Mouse (Mus musculus) urinary bladder, postnatal 14 days (tissue): ENCODE results near the gene Gipc3.
A peak's percentile ranks its signal among the peaks of the same experiment; 100 is the strongest.

Experiments used
- DNase-seq: peaks from one replicate; pipeline ENCODE4 v3.0.0; 2021; ENCODE audit warnings: low spot score

The Gipc3 gene

DNA sequence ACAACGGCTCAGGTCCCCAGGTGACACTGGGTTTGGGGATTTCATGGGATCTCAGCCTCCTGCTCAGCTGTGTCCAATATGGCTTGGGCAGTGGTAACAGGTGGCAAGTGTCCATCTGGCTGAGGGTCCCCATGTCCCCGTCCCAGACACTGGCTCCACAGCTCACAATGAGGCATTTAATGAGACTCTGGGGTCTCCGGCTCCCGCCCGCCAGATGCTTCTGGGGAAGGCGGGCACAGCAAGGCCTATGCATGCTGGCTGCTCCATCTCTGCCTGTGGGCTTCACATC is 24.1 kb upstream of the Gipc3 start:
- DNase-seq, result no peak

DNA sequence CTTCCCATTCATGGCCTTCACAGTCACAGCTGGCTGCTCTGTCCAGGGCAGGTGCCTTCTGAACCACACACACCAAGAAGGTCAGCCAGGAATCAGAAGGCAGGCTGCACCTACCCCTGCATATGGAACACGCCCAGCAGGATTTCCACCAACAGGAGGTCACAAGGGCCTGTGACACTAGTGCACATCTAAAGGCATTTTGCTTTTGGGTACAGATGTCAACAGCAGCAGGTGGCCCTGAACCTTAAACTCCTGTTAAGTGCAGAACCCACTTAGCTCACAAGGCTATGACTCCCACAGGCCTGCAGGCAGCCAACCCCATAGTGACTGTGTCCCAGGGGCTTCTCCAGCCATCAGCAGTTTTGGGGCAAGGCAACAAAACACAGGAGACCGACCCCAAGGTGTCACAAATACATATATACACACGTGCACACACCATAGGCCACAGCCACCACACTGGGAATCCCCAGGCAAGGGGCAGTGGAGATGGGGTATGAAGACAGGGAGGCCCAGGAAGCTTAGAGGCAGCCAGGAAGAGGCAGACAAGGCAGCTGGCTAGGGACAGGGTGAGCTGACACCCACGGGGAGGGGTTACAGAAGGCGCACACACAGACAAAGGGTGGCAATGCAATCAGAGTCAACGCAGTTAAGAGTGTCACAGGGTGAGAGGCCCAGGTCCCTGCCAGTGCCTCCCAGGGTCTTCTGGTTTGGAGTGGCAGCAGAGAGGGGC is 23.6 kb upstream of the Gipc3 start:
- DNase-seq, result no peak

DNA sequence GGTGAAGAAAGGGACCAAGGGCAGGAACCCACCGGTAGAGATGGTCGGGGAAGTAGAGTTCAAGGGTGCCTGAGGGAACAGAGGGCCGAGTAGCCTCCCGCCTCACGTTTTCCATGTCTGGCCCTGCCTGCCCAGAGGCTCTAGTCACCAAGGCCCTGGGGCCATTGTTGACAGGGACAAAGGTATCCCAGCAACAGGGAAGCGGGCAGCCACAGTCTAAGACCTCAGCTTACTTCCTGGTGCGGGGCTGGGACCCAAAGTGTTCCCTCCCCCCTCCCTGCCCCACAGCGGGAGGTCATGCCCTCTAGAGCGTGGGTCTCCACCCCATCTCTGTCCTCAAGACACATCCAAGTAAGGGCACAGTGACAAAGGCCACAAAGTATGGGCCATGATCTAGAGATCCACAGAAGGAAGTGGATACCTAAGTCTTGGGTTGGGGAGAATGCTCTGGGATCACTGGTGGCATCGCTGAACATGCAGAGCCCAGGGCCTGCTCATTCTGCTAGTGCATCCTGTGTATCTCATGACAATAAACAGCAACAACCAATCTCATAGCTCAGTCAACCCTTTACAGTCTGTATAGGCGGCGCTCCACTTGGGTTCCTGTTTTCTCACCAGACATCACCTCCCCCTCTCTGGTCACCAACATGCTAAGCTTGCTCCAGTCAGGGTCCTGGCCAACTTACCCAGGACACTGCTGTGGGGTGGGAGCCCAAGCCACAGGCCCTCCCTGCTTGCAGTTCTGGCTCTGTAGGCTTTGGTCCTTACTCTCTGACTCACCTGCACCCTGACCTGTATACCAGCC is 22.8 kb upstream of the Gipc3 start, which contains the start of gene 4930404N11Rik:
4930404N11Rik (minus strand) TSS at position 145 of the 805 bp plus-strand sequence.
- DNase-seq, result no peak

DNA sequence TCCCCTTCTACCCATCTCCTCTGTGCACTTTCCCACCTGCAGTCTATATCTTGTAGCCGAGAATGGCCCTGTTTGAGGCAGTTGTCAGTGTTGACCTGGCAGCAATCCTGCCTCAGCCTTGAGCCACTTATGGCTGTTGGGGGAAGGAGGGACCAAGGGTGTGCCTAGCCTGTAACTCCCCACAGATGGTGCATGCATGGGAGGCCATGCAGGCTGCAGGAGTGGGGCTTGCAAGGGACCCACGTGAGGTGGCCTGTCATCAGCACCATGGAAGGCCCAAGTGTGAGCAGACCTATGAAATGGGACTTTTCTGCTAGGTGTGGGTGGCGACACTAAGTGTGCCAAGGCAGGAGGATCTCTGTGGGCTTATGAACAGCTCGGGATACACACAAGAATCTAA is 22.0 kb upstream of the Gipc3 start:
- no peak for DNase-seq

DNA sequence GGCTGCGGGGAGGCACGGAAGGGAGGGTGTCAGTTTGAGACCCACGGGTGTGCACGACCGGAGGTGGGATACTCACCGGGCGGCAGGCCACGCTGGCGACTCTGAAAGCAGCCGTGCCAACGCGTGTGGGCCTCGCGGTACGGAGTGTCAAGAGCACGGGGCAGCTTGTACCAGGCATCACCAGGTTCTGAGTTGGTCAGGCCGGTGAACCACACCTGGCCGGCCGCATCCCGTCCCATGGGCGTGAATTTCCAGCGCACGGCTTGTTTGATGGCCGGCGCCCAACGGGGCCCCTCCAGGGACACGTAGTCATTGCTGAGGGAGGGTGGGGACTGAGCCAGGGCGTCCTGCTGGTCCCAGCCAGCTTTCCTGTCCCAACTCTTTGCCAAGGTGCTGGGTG is 21.6 kb upstream of the Gipc3 start:
- peak; percentile 56 for DNase-seq

DNA sequence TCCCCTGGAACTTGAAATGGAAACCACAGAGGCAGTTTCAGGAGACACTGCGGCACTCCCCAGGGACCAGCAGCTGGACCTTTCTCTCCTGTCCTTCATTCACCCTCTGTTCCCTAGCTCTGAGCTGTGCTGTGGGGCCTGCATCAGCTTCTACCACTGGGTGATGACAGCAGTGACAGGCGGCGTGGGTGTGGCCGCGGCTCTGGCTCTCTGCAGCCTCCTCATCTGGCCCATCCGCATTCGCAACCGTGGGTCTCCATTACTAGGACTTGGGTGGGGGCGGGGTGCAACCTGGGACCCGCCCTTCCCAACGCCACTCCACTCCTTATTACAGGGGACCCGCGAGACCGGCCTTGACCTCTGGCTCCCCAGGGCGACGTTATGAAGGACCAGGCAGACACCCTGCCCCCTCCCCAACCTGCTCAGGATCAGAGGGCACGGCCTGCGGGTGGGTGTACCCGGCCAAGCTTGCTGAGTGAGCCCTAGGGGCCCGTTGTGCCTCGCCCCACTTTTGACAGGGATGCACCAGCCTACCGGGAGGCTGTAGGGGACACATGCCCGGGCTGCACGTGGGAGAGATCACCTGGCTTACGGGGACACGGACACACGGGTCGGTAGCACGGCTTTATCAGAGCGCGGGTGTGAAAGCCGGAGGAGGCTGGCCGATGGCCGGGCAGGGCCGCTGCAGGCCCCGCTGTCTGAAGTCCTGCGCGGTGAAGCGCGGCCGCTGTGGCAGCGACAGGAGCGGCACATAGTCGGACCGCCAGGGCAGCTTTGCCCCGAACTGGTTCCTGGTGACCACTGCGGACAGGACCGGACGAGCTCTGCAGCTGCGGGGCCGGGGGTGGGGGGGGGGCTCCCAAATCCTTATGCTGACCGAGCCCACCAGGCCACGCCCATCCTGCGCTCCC is 20.6 kb upstream of the Gipc3 start:
- no peak for DNase-seq

DNA sequence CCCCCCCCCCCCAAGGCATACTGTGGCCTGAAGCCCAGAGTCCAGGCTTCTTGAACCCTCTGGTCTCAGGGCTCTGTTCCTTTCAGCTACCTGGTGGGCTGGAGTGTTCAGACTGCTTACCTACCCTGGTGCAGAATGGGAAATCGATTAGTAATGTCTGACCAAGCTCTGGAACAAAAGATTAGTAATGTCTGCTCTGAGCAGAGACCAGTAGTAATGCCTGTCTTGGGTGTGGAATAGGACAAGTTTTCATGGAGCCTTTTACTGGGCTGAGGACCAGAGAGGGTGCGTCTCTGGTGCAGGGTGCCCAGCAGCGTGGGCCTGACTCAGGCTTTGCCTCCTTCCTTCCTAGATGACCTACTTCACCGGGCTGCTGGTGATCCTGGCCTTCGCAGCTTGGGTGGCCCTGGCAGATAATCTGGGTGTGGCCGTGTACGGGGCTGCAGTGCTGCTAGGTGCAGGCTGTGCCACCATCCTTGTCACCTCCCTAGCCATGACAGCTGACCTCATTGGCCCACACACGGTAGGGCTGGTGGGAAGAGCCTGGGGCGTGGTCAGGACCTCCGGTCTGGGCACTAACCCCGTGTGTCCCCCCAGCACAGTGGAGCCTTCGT is 19.4 kb upstream of the Gipc3 start:
- DNase-seq, result no peak

DNA sequence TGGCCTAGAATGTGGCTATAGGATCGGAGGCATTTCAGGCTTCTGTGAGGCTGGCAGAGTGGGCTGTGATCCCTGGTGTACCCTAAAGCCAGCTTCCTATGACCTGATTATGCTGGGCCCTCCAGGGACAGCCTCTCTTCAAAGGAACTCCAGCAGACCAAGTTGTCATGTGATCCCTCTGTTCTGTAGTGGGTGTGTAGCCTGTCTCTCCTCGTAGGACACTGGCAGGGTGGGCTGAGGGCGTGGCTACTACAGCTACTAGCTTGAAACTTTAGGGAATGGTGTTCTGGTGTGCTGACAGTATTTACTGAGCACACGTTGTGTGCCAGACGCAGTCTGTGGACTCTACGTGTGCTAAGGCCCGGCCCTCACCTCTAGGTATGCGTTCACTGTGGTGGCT is 17.7 kb upstream of the Gipc3 start:
- no peak for DNase-seq

DNA sequence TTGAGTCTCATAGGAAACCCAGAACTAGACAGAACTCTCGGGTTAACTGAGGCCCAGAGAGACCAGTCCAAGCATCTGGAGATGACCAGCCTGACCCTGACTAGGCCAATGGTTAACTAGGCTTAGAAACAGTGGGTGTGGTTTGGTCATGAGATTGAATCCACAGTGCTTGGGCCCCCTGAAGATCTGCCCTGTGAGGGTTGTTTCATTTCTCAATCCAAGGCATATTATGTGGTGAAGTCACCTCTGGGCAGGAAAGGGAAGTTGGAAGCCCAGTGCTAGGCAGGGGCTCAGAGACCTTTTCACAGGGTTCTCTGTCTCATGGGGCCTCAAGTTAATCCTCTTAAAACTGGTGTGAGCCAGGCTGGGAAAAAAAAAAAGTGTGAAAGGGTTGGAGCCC is 15.8 kb upstream of the Gipc3 start:
- no peak for DNase-seq

DNA sequence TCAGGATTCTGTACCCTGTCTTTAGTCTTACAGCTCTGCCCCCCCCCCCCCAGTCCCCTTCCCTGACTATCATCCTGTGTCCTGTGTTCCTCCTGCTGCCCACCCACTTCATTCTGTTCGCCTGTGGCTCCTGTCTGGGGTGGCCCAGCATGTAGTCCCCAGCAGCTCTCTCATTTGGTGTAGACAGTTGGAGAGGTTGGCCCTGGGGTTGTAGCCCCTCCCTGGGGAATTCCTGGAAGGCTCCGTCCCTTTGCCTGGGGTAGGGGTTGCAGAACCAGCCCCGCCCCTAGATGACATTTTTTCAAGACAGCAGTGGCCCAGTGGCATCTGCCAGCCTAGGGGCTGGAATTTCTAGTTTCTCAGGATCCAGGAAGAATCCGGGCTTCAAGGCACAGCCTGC is 15.1 kb upstream of the Gipc3 start:
- no peak for DNase-seq

DNA sequence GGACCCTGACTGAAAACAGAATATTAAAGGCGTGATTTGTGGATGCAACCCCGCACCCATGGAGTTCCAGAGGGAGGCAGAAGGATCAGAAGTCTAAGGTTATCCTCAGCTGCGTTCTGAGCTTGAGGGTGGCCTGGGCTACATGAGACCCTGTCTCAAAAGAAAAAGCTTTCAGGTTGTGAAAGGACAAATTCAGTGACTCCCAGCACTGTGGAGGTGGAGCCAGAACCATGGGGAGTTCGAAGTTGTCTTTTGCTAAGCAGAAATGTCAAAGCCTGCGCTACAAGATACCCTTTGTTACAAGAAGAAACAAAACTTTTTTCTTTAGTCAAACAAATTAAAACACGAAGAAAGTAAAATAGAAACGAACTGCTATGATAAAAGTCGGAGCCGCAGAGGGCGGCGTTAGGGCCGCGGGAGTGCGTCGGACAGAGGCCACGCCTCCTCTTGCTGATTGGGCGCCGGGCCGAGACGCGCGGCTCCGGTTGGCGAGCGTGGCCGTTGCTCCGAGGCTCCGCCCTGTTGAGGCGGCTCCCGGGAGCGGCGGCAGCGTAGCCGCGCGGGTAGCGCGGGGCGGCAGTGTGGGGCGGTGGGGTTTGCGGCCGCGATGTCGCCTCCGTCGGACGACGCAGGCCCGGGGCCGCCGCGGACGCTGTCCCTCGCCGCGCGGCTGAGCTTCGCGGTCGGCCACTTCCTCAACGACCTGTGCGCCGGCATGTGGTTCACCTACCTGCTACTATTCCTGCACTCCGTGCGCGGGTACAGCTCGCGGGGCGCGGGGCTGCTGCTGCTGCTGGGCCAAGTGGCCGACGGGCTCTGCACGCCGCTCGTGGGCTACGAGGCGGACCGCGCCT is 14.2 kb upstream of the Gipc3 start, which contains the start of gene Mfsd12:
Mfsd12 (plus strand) TSS at position 501 of the 854 bp plus-strand sequence.
- DNase-seq, result peak; percentile 93

DNA sequence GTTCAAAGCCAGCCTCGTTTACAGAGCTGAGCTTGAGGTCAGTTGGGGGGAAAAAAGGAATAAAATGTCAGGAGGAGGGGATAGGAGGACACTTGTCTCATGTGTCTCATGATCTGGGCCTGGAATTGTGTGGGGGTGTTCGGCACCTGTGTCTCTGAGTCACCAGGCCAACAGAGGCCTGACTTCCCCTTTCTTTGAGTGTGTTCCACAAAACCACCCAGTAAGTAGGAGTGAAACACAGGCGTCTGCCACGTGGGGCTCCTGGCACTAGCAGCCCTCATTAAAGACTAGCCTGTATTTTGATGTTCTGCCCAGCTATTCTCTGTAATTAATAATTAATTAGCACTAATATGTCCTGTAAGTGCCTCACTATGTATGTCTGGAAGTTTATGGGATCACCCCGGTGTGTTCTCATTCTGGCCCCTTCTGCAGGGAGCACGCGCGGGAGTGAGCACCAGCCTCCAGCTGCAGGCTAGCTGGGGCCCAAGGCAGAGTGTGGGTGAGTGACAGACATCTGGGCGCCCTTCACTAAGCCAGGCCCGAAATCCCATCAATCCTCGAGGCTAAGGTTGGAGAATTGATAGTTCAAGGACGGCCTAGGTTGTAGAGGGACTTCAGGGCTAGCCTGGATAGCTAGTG is 13.4 kb upstream of the Gipc3 start:
- DNase-seq, result no peak

DNA sequence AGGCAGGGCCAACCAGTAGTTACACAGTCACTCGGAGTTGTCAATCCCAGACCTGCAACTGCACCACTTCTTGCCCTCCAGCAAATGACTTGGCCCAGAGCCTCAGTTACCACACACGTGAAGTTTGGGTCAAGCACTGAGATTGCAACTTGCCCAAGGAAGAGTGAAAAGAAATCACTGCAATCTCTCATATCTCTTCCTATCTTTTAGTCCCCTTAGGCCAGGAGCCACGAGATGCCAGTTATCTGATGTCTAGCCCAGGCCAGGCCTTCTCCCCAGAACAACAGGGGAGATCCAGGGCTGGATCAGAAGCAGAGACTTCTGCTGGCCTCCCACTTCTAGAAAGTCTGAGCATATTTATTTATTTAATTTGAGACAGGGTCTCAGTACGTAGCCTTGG is 12.5 kb upstream of the Gipc3 start:
- no peak for DNase-seq

DNA sequence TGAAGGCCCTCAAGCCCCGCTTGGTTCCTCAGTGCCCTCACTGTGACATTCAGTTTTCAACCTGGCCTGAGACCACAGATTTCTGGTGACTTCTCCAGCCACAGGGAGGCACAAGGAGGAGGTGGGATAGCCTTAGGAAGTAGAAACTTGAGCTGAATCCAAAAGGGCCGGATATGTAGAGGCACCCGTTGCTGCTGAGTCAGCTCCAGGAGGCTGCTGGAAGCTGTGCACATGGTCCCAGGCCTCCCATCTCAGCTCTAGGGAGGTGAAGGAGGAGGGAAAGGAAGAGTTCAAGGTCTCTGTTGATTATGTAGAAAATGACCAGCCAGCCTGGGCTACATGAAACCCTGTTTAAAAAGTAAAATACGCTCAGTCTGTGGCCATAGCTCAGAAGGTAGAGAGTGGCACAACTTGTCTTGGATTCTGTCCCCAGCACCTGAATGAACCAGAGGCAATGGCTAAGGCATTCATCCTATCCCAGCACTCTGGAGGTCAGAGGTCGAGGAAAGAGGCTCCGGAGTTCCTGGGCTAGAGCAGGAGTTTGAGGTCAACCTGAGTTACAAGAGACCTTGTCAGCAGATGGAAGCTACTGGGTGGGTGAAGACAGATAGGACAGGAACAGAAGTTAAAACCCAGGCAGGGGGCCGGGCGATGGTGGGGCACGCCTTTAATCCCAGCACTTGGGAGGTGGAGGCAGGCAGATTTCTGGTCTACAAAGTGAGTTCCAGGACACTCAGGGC is 11.8 kb upstream of the Gipc3 start:
- DNase-seq, result no peak

DNA sequence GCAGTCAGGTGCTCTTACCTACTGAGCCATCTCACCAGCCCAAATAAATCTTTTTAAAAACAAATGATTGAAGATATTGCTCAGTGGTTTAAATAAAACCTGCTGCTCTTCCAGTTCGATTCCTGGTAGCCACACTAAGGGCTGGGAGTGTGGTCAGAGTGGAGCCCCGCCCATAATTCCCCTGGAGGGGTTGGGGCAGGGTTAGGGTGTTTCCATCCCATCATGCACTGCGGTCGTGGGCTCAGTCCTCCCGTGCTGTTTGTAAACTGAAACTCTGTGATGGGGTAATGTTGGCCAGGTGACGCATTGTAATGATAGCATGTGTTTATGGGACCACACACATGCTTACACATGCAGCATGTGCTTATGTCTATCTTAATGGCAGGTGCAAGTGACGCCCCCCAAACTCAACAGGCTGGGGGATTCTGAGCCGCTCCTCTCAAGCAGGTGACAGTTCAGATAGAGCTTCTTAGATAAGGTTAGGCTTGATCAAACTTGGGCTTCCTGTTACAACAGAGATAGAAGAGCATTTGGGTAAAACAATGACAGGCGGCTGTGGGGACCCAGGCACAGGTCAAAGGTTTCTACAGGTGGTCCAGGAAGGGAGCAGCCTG is 8.7 kb upstream of the Gipc3 start:
- DNase-seq, result no peak

DNA sequence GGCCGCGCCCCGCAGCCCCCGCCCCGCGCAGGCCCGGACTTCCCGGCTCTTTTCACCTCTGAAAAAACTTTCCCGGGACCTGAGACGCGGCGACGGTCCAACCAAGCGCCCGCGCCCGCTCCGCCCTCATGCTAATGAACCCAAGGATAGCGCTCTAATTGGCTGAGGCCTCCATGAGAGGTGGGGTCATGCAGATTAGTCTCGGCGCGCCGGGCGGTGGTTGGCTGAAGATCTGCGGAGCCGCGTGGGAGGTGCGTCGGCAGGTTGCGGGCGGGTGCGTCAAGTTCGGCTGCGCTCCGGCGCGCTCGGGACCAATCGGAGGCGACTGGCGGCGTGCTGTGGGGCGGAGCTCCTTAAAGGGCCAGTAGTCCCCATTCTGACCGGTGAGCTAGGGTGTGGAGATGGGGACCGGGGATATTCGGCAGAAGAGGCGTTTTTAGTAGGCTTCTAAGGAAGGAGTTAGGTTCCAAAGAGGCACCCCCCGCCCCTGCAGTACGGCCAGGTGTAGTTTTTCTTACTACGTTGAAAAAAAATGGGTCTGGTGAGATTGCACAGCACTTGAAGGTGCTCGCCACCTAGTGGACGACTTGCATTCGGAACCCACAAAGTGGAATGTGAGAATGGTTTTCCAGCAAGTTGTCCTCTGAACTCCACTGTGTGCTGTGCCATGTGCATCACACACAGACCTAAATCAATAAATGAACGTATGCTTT is 7.4 kb upstream of the Gipc3 start, which contains the start of gene Hmg20b:
Hmg20b (minus strand) TSS at position 130 of the 713 bp plus-strand sequence.
- peak; percentile 99 for DNase-seq

DNA sequence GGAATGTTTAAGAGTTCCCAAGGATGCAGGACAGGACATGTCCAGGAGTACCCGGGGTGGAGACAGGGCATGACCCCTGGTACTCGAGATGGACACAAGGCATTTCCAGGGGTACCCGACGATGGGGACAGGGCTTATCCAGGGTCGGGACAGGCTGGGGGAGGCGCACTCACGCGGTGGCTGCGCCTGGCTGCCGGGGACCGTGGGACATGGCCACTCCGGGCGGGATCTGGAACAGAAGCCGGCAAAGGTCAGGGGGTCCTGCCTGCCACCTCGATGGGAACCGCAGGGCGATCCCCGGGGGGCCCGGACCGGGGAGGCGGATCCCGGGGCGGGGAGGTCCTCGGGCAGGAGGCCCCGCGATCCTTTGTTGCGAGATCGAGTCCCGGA is 6.9 kb upstream of the Gipc3 start:
- no peak for DNase-seq

DNA sequence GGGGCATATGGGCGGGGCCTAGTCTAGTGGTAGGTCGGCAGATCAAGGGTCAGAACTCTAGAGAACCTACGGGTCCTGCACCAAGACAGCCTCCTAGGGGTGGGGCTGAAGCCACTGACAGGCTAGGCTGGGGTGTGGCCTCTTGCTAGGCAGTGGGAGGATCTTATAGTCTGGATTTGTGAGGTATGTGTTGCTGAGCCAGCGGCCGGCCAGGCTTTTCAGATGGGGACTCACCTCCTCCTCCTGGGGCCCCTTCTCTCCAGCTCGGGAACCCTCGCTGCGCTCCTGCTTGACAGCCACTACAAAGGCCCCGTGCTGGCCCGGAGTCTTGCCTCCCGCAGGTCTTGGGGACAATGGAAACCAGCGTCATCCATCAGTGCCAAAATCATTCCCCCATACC is 6.1 kb upstream of the Gipc3 start:
- DNase-seq, result peak; percentile 64
